Mouse (Mus musculus) heart, postnatal 14 days (tissue): ENCODE results near the gene Tmem109. TPM values are rescaled to one million over a fixed set of nuclear protein-coding genes. Genes with fewer than 3 reads are reported as not detected.

ENCODE experiments used
- DNase-seq, 2 experiments: peaks; one replicate each; pipeline ENCODE4 v3.0.0; 2021 to 2022
- intact Hi-C: fragments of 180-260 bp; cut with DNase I; formaldehyde crosslinking; loops from one replicate; pipeline ENCODE4 v1.15.1; 2025
- total RNA-seq, 2 experiments: library from RNA; stranded (reverse); gene quantifications; 2 replicates each; pipeline ENCODE4 v1.2.3; 2021

The Tmem109 gene
- total RNA-seq, 2 experiments from 2014 or later, result 80.3 to 85.0 TPM

- DNase-seq, result peak in 1 of 2 experiments; percentile 10
- intact Hi-C loops, result loop anchor here (5.0 kb wide), 1 partner anchor 52 kb away; the partner anchor contains the start of gene Ccdc86
These were observed 13.9 kb upstream of the Tmem109 start for GRCm38 (mm10) chr19:10895708-10896107.

GRCm38 (mm10) chr19:10895016-10895528, 13.3 kb upstream of the Tmem109 start, which contains the start of gene Prpf19:
Gene Prpf19 (plus strand): TSS chr19:10895231.
- intact Hi-C loops, result loop anchor here (5.0 kb wide), 1 partner anchor 52 kb away; the partner anchor contains the start of gene Ccdc86
- DNase-seq, result peak; percentile 97 to 99

GRCm38 (mm10) chr19:10892201-10892600, 10.4 kb upstream of the Tmem109 start:
- no peak for DNase-seq
- intact Hi-C loops, result no loop called here

- intact Hi-C loops, result no loop called here
- DNase-seq, result no peak
These were observed 801 bp downstream of the Tmem109 start for GRCm38 (mm10) chr19:10880975-10881425.

- intact Hi-C loops, result no loop called here
- DNase-seq, result peak; percentile 57 to 59
These were observed 1.5 kb downstream of the Tmem109 start for GRCm38 (mm10) chr19:10880085-10880974.

- peak in 1 of 2 experiments; percentile 17 for DNase-seq
- intact Hi-C loops, result no loop called here
These were observed 3.5 kb downstream of the Tmem109 start for GRCm38 (mm10) chr19:10878201-10878837.

- DNase-seq, result no peak
- intact Hi-C loops, result no loop called here
These were observed 10.4 kb downstream of the Tmem109 start for GRCm38 (mm10) chr19:10871328-10871961.

GRCm38 (mm10) chr19:10870676-10871075, 11.1 kb downstream of the Tmem109 start:
- intact Hi-C loops, result no loop called here
- no peak for DNase-seq

- intact Hi-C loops, result loop anchor here (2.0 kb wide), 1 partner anchor 23 kb away; no protein-coding TSS in a partner anchor
- no peak for DNase-seq
These were observed 11.8 kb downstream of the Tmem109 start, which contains the start of gene Tmem132a for GRCm38 (mm10) chr19:10869886-10870527. Gene Tmem132a (minus strand): TSS chr19:10869940.

GRCm38 (mm10) chr19:10869241-10869885, 12.4 kb downstream of the Tmem109 start:
- intact Hi-C loops, result loop anchor here (2.0 kb wide), 1 partner anchor 23 kb away; no protein-coding TSS in a partner anchor
- peak; percentile 80 to 82 for DNase-seq

- DNase-seq, result no peak
- intact Hi-C loops, result loop anchor here (2.0 kb wide), 1 partner anchor 22 kb away; no protein-coding TSS in a partner anchor
These were observed 13.1 kb downstream of the Tmem109 start for GRCm38 (mm10) chr19:10868623-10869141.

GRCm38 (mm10) chr19:10867946-10868622, 13.7 kb downstream of the Tmem109 start:
- no peak for DNase-seq
- intact Hi-C loops, result loop anchor here (2.0 kb wide), 1 partner anchor 21 kb away; no protein-coding TSS in a partner anchor

- intact Hi-C loops, result no loop called here
- no peak for DNase-seq
These were observed 15.4 kb downstream of the Tmem109 start for GRCm38 (mm10) chr19:10866351-10866750.

- intact Hi-C loops, result no loop called here
- DNase-seq, result no peak
These were observed 21.7 kb downstream of the Tmem109 start for GRCm38 (mm10) chr19:10860072-10860497.

GRCm38 (mm10) chr19:10856520-10856919, 25.3 kb downstream of the Tmem109 start:
- no peak for DNase-seq
- intact Hi-C loops, result no loop called here

- no peak for DNase-seq
- intact Hi-C loops, result no loop called here
These were observed 26.4 kb downstream of the Tmem109 start for GRCm38 (mm10) chr19:10855422-10855821.

GRCm38 (mm10) chr19:10847311-10848087, 34.3 kb downstream of the Tmem109 start:
- intact Hi-C loops, result loop anchor here (2.0 kb wide), 1 partner anchor 21 kb away; the partner anchor contains the start of gene Tmem132a
- peak; percentile 50 to 77 for DNase-seq
